Mouse (Mus musculus): ENCODE measurements around the gene Slc7a15.

Gene Slc7a15

GRCm38 (mm10) chr12:8488652-8488980 lies 110.2 kb downstream of the Slc7a15 start:
- intact Hi-C loops (cut with DNase I), result no loop called here

GRCm38 (mm10) chr12:8487959-8488651 lies 110.8 kb downstream of the Slc7a15 start:
- intact Hi-C loops (cut with DNase I), result no loop called here

DNA sequence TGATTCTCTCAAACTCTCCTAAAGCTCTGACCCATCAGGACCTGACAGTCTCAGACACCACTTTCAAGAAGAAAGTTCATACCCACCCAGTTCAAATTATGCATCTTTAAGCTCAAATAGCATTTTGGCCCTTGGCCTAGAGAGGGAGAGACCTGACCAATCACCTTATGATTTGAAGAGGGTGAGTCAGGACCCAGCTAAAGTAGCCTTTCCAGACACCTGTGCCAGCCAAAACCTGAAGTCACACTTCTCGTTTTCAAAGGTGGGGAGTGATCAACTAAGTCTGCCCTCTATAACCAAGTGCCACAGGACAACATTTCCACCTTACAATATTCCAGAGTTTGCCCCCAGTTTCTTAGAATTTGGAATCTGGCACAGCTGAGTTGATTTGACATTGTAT lies 111.6 kb downstream of the Slc7a15 start:
- intact Hi-C loops (cut with DNase I), result no loop called here

DNA sequence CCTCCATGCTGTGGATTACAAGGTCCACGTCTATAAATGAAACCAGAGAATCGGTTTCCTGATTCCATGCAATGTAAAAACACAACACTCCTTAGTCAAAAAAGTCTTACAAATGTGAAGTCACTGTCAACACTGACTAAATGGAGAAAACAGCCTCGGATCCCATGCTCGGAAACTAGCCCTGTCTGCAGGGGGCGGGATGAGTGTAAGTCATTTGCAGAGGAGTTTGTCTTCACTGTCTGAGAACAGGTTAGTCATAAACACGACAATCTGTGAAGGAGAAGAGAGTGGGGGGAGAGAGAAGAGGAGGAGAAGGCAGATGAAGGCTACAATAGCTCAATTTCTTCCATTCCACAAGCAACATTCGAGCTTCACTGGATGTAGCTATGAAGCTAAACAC lies 113.6 kb downstream of the Slc7a15 start:
- intact Hi-C loops (cut with DNase I), result no loop called here

- intact Hi-C loops (cut with DNase I), result no loop called here
These were observed 116.7 kb downstream of the Slc7a15 start for GRCm38 (mm10) chr12:8482169-8482568.
